Mouse (Mus musculus): ENCODE measurements around the gene Gprc5b.

Gprc5b gene

GRCm38 (mm10) chr7:118995007-118995406, at the start of gene Gprc5b:
Gene Gprc5b (minus strand): TSS chr7:118995211.
- DNase-seq (ENCODE audit: low read depth, low spot score), result peak; percentile 72

GRCm38 (mm10) chr7:119041502-119041901, 46.5 kb upstream of the Gprc5b start:
- DNase-seq (ENCODE audit: low read depth, low spot score), result no peak

- peak; percentile 78 for DNase-seq (ENCODE audit: low read depth, low spot score)
Observed at GRCm38 (mm10) chr7:119037581-119037980, 42.6 kb upstream of the Gprc5b start.

GRCm38 (mm10) chr7:119034243-119034961, 39.4 kb upstream of the Gprc5b start:
- no peak for DNase-seq (ENCODE audit: low read depth, low spot score)

- peak; percentile 84 for DNase-seq (ENCODE audit: low read depth, low spot score)
Observed at GRCm38 (mm10) chr7:119023394-119023921, 28.4 kb upstream of the Gprc5b start.

- peak; percentile 81 for DNase-seq (ENCODE audit: low read depth, low spot score)
Observed at GRCm38 (mm10) chr7:119022238-119023156, 27.5 kb upstream of the Gprc5b start.

GRCm38 (mm10) chr7:119019537-119019936, 24.5 kb upstream of the Gprc5b start:
- peak; percentile 63 for DNase-seq (ENCODE audit: low read depth, low spot score)

- peak; percentile 67 for DNase-seq (ENCODE audit: low read depth, low spot score)
Observed at GRCm38 (mm10) chr7:119015736-119016135, 20.7 kb upstream of the Gprc5b start.

- DNase-seq (ENCODE audit: low read depth, low spot score), result peak; percentile 65
Observed at GRCm38 (mm10) chr7:119010854-119011529, 16.0 kb upstream of the Gprc5b start.

- no peak for DNase-seq (ENCODE audit: low read depth, low spot score)
Observed at GRCm38 (mm10) chr7:119002501-119002900, 7.5 kb upstream of the Gprc5b start.

GRCm38 (mm10) chr7:119001965-119002364, 7.0 kb upstream of the Gprc5b start:
- DNase-seq (ENCODE audit: low read depth, low spot score), result no peak

GRCm38 (mm10) chr7:118999857-119000256, 4.8 kb upstream of the Gprc5b start:
- no peak for DNase-seq (ENCODE audit: low read depth, low spot score)

- peak; percentile 86 for DNase-seq (ENCODE audit: low read depth, low spot score)
Observed at GRCm38 (mm10) chr7:118996137-118996837, 1.3 kb upstream of the Gprc5b start.

GRCm38 (mm10) chr7:118995671-118996070, 660 bp upstream of the Gprc5b start:
- DNase-seq (ENCODE audit: low read depth, low spot score), result peak; percentile 19

GRCm38 (mm10) chr7:118994231-118994842, 674 bp downstream of the Gprc5b start:
- no peak for DNase-seq (ENCODE audit: low read depth, low spot score)

- DNase-seq (ENCODE audit: low read depth, low spot score), result peak; percentile 28
Observed at GRCm38 (mm10) chr7:118993597-118994230, 1.3 kb downstream of the Gprc5b start.

- DNase-seq (ENCODE audit: low read depth, low spot score), result peak; percentile 89
Observed at GRCm38 (mm10) chr7:118992623-118993405, 2.2 kb downstream of the Gprc5b start.

GRCm38 (mm10) chr7:118992080-118992560, 2.9 kb downstream of the Gprc5b start:
- DNase-seq (ENCODE audit: low read depth, low spot score), result no peak

- peak; percentile 45 for DNase-seq (ENCODE audit: low read depth, low spot score)
Observed at GRCm38 (mm10) chr7:118991341-118991884, 3.6 kb downstream of the Gprc5b start.
